Mouse (Mus musculus): Measurements from ENCODE around the gene Amz1.
A peak's percentile ranks its signal among the peaks of the same experiment; 100 is the strongest.

Amz1 gene

GRCm38 (mm10) chr5:140768333-140768732 lies 44.4 kb downstream of the Amz1 start:
- DNase-seq = no peak

DNA sequence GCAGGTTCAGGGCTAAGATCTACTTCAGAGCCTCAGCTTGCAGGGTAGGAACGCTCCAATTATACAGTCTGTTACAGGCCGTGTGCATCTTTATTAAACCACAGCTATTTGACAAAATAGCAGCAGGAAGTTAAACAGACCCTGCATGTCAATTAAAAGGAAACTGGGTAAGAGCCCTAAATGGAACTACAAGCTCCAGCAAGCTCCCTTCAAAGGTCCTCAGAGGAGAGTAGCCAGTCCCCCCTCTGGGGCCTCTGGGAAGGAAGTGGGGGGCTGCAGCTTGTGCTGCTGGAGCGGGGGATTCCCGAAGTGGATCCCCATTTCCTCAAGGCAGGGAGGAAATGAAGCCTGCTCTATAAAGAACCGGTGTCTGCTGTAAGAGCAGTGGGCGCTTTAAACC lies 47.7 kb downstream of the Amz1 start:
- DNase-seq = no peak

- DNase-seq = no peak
Observed at GRCm38 (mm10) chr5:140772158-140772557, 48.2 kb downstream of the Amz1 start.

- no peak for DNase-seq
Observed at GRCm38 (mm10) chr5:140775111-140775510, 51.2 kb downstream of the Amz1 start.

DNA sequence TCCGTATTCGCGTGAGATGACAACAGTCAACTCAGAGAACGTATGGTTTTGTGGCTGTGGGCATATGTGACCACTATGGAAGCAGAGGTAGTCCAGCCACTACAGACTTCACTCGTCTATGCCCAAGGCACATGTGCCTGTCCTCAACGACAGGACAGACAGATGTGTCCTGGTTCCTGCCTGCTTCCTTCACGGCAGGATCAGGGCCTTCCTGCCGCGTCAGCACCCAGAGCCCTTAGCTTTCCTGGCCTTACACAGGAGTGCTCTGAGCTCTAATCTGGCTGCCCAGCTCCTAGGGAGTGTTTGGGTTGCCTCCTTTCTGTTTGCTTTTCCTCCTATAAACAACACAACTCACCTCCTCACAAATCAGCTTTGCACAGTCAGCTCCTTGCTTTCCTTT lies 53.0 kb downstream of the Amz1 start:
- DNase-seq = no peak

- DNase-seq = no peak
Observed at GRCm38 (mm10) chr5:140781122-140781521, 57.2 kb downstream of the Amz1 start.

GRCm38 (mm10) chr5:140781886-140782572 lies 58.1 kb downstream of the Amz1 start:
- peak; percentile 42 for DNase-seq

GRCm38 (mm10) chr5:140783577-140783976 lies 59.6 kb downstream of the Amz1 start:
- no peak for DNase-seq

DNA sequence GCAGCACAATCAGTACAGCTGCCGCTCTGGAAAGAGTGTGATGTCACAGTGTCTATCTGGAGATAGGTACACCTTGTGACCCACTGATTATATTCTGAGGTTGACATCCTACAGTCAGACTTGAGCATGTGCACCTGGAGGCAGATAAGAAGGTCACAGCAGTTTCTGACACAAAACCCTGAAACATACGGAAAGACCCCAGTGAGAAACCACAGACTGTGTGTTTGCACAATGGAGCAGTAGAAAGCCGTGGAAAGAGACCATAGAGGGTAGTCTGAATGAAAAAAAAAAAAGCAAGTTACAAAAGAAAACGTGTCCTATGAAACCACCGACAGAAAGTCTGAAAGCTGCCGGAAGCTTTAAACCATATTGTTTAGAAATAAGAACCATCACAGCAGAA lies 60.4 kb downstream of the Amz1 start:
- no peak for DNase-seq

GRCm38 (mm10) chr5:140785240-140785872 lies 61.4 kb downstream of the Amz1 start:
- DNase-seq = no peak

- DNase-seq = no peak
Observed at GRCm38 (mm10) chr5:140789561-140789960, 65.6 kb downstream of the Amz1 start.

DNA sequence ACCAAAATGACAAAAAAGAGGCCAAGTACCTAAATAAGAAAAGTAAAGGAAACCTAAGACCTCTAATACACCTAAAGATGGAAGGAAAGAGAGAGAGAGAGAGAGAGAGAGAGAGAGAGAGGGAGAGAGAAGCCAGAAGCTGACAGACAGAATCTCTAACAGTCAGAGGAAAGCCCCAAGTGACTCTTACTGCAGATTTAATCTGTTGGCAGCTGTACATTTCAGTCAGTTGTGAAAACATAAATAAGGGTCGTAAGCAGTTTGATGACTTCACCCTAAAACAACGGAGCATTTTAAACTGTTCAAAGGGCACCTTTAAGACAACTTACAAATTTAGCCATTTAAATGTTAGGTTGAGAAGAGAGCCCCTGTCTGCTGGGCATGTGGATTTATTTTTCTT lies 66.5 kb downstream of the Amz1 start:
- DNase-seq = no peak

GRCm38 (mm10) chr5:140790937-140791877 lies 67.3 kb downstream of the Amz1 start:
- DNase-seq = peak; percentile 47

DNA sequence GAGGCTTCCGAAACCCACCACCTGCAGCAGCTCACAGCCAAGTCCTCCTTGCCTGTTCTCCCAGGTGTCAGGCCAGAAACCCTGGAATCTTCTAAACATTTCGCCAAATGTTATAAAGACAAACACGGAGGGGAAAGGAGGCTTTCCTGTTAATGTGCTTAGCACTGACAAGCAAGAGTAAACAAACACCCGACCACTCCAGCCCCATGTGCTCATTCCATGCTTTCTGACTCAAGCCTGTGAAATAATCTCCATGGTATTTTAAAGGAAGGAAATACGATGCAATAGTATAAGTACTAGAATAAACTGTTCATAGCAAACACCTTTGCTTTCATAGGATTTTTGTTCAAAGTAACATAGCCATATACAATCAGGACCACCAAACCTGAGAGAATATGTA lies 68.3 kb downstream of the Amz1 start:
- no peak for DNase-seq

- no peak for DNase-seq
Observed at GRCm38 (mm10) chr5:140794753-140795152, 70.8 kb downstream of the Amz1 start.

- no peak for DNase-seq
Observed at GRCm38 (mm10) chr5:140795176-140795575, 71.2 kb downstream of the Amz1 start.

DNA sequence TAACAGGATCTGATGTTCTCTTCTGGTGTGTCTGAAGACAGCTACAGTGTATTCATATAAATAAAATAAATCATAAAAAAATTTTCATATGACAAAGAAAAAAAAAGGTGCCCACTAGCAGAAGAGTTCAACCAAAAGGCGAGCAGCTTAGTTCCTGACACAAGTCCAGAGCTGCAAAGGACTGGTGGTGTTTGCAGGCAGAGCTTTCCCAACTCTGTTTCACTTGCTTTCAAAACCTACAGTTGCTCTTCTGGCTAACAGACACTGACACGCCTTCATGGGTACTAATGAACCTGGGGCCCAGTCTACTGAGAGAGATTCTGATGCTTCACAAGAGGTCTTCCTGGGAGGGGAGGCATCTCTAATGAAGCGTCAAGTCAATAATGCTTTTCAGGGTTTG lies 72.1 kb downstream of the Amz1 start:
- DNase-seq = no peak

GRCm38 (mm10) chr5:140798158-140798557 lies 74.2 kb downstream of the Amz1 start:
- peak; percentile 42 for DNase-seq

- DNase-seq = no peak
Observed at GRCm38 (mm10) chr5:140798775-140799174, 74.8 kb downstream of the Amz1 start.

- DNase-seq = no peak
Observed at GRCm38 (mm10) chr5:140799190-140799589, 75.3 kb downstream of the Amz1 start.

DNA sequence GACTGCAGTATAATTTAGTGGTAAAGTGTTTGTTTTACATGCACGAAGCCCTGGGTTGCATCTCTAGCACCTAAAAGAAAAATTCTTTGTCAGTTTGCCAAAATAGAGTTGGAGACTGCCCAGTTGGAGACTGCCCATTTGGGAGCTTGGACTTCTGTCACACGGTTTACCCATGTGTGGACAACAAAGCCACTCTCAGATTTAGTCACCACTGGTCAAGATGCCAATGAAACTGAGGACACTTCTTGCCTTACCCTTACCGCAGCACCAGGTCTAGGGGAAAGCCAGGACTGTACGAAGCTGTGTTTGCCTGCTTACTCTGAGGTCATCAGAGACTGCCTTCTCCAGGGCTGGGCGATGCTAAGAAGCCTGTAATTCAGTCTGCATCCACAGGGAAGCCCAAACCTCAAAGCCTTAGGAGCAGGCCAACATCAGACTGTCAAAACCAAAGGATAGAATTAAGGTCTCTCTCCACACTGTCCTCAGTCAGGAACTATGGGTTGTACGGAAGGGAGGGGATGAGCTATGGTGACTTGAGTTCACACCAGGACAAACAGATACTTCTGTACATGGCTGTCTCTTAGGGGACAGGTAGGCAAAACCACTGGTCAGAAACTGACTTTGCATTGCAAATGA lies 76.5 kb downstream of the Amz1 start:
- DNase-seq = no peak

DNA sequence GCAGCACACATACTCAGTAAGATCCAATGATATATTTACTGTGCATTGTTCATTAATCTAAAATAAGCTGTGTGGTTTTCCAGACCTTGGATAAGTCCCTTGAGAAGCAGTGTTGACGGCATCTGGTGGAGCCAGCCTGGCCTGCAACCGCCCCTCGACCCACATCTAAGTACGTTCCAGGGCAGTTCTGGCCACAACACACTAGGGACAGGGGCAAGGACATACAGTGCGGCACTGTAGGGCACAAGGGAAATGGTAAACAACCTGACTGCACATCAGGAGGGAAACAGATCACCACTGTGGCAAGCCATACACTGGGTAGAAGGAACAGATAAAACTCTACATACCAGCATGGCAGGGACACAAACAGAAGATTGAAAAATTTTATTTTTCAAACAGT lies 77.9 kb downstream of the Amz1 start:
- no peak for DNase-seq

- no peak for DNase-seq
Observed at GRCm38 (mm10) chr5:140806252-140806651, 82.3 kb downstream of the Amz1 start.
